Mouse (Mus musculus) testis, adult 2 months (tissue): ENCODE measurements around the gene Ahcyl2.

Experiments
- CTCF ChIP-seq: fragments of 200-500 bp; IDR thresholded peaks from 2 replicates; pipeline ENCODE4 v1.5.1; 2012; ENCODE audit warnings: low read depth, mild to moderate bottlenecking, inconsistent platforms, low read length, moderate library complexity; ENCODE audit not compliant: control insufficient read depth, insufficient read depth, insufficient replicate concordance
- POLR2A ChIP-seq: fragments of 200-500 bp; IDR thresholded peaks from 2 replicates; pipeline ENCODE4 v1.6.1; 2012; ENCODE audit warnings: low read depth, mild to moderate bottlenecking, inconsistent platforms, low read length, moderate library complexity; ENCODE audit not compliant: control insufficient read depth

DNA sequence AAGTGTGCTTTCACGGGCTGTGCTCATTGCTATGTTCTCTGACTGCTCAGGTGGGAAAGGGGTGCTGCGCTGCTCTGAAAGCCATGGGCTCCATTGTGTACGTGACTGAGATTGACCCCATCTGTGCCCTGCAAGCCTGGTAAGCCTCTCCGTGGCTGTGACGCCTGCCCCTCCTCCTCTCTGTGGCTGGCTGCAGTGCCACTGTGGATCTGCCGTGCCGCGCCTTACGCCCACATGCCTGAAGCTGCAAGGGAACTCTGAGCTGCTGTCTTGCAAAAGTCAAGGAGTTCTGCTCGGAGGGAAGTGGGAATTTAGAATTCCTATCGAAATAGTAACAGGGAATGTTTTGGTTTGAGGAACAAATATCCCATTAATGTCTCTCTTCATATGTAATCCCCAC lies 123.3 kb downstream of the Ahcyl2 start:
- no peak for TF ChIP-seq CTCF
- TF ChIP-seq POLR2A: no peak
